In genomic region chr12:67104171-67104570, GRCm38 (mm10) we compare ENCODE assay signal across 13 mouse cellular contexts.
"Had no signal": no experiment of that assay in that cellular context is flagged by ENCODE, and none has a peak within 500 bp of the region (broad histone marks: within the 10 kb centered on the region; RNA-seq: fewer than 3 reads in every experiment).

No protein-coding gene starts in this region.

- DNase-seq: gastrocnemius, adult 2 months; gastrocnemius, postnatal 10 days; gastrocnemius, postnatal 25 days; heart, adult 18-20 months; heart, postnatal 10 days; heart, postnatal 4 days; kidney, adult 18-20 months; kidney, adult 8-10 months; kidney, postnatal 10 days; kidney, postnatal 25 days; kidney, postnatal 4 days; liver; liver, embryonic 13.5 days had no signal
